Mouse (Mus musculus): ENCODE data around the gene Idh2.

The Idh2 gene

GRCm38 (mm10) chr7:80123115-80123514, 7.9 kb upstream of the Idh2 start:
- no peak for DNase-seq (ENCODE audit: low spot score)

DNA sequence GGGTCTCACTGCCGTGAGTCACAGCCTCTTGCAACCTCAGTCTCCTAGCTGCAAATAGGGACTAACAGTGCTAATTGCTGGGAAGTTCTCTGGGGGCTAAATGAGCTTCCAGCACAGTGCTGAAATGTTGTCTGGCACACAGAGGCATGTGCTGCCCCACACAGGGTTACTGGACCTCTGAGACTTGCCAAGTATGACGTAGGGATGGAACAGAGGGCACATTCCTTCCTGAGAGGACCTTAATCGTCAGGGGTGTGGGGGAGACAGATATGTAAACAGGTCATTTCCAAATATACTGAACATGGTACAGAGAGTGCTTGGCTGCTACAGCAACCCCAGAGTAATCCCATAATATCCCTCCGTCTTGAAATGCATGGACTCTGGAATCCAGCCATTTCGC, 5.9 kb upstream of the Idh2 start:
- no peak for DNase-seq (ENCODE audit: low spot score)

- no peak for DNase-seq (ENCODE audit: low spot score)
These were observed 4.0 kb upstream of the Idh2 start for GRCm38 (mm10) chr7:80119198-80119597.

- DNase-seq (ENCODE audit: low spot score) = no peak
These were observed 966 bp upstream of the Idh2 start for GRCm38 (mm10) chr7:80116158-80116557.

GRCm38 (mm10) chr7:80114451-80115223, 555 bp downstream of the Idh2 start:
- peak; percentile 81 for DNase-seq (ENCODE audit: low spot score)

DNA sequence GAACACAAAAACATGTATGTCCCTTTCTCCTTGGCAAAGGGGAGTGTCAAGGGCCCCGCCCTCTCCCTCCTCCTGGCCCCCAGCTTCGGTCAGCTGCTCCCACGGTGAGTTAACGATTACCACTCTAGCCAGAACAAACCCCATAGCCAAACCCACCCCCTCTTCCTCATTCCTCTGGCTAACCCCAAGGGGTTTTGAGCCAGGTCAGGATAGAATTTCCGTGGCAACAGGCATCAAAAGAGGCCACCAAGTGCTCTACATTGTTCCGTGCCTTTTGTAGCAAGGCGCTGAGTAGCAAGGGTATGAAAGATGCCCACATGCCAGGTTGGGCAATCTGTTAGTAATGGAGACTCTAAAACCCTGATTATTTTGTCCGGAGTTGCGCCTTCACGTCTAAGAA, 1.2 kb downstream of the Idh2 start:
- peak; percentile 30 for DNase-seq (ENCODE audit: low spot score)

DNA sequence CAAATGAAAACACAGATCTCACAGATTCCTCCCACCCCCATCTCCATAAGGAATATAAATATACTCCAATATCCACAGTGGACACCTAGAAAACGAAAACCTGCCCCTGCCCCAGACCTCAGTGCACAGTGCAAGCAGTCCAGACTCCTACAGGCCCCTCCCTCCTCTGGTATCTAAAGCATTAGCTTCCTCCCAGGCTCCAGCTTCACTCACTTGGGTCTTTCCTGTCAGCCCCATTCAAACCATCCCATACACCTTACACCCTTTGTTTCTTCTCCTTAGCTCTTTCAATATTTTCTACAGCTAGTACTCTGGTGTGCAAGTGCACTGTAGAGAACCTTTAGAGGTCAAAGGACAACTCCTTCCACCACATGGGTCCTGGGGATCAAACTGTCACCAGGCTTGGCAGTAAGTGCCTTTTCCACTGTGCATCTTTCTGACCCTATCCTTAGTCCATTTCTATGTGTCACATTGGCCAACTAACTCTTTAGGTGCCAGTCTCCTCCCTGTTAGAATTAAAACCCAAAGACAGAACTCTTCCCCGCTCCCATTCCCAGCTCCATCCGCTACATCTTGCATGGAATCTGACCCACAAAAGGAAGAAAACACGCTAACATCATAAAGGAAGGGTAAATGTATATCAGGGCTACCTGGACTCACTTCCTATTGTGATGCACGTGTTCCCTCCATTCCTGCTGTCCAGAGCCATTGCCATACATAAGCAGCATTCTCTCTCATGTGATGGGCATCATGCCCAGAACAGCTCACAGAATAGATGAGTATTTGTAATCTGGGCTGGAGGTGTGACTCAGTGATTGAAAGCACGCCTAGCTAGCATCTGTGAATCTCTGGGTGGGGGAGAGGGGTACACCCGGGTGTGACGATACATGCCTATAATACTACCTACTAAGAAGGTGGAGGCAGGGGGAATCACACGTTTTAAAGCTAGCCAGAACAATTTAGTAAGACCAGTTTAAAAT, 3.8 kb downstream of the Idh2 start:
- no peak for DNase-seq (ENCODE audit: low spot score)

DNA sequence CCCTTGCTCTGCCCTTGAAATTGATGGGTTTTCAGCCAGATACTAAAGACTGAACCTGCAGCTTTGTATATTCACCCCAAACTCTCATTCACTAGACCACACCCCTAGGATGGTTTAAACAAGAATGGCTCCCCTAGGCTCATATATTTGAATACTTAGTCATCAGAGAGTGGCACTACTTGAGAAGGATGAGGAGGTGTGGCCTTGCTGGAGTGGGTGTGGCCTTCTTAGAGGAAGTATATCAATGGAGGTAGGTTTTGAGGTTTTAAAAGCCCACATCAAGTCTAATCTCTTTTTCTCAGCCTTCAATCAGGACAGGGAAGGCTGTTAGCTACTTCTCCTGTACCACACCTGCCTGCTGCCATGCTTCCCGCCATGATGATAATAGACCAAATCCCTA, 8.8 kb downstream of the Idh2 start:
- no peak for DNase-seq (ENCODE audit: low spot score)

GRCm38 (mm10) chr7:80105637-80106390, 9.4 kb downstream of the Idh2 start:
- no peak for DNase-seq (ENCODE audit: low spot score)

- DNase-seq (ENCODE audit: low spot score) = no peak
These were observed 11.9 kb downstream of the Idh2 start for GRCm38 (mm10) chr7:80103335-80103734.

- DNase-seq (ENCODE audit: low spot score) = no peak
These were observed 16.7 kb downstream of the Idh2 start for GRCm38 (mm10) chr7:80098389-80098976.

DNA sequence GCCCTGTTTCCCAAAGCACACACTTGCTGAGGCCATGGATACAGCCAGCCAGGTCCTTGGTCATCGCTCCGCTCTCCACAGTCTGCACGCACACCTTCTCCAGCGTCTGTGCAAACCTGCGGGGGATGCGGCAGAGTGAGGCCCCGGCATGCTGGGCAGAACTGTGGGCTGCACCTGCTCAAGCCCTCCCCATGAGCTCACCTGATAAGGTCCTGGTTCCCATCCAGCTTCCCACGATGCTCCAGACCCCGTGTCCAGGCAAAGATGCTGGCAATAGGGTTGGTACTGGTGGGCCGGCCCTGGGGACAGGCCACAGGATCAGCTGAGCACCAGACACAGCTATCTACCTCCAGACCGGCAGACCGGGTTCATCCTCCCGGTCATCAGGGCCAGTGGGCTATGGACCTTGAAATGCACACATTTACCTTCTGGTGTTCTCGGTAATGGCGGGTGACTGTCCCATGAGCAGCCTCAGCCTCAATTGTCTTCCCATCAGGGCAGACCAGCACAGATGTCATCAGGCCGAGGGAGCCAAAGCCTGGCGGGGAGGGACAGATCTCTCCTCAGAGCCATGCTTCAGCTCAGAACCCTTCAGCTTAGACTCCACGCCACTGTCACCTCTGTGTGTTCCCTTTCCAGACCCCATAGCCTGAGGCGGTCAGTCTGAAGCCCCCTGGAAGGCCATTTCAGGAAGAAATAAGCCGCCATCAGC, 19.4 kb downstream of the Idh2 start:
- DNase-seq (ENCODE audit: low spot score) = no peak

GRCm38 (mm10) chr7:80094481-80094880, 20.7 kb downstream of the Idh2 start:
- DNase-seq (ENCODE audit: low spot score) = no peak

- no peak for DNase-seq (ENCODE audit: low spot score)
These were observed 22.7 kb downstream of the Idh2 start for GRCm38 (mm10) chr7:80092351-80093046.

GRCm38 (mm10) chr7:80091866-80092210, 23.4 kb downstream of the Idh2 start:
- no peak for DNase-seq (ENCODE audit: low spot score)

GRCm38 (mm10) chr7:80091004-80091865, 24.0 kb downstream of the Idh2 start:
- DNase-seq (ENCODE audit: low spot score) = no peak

DNA sequence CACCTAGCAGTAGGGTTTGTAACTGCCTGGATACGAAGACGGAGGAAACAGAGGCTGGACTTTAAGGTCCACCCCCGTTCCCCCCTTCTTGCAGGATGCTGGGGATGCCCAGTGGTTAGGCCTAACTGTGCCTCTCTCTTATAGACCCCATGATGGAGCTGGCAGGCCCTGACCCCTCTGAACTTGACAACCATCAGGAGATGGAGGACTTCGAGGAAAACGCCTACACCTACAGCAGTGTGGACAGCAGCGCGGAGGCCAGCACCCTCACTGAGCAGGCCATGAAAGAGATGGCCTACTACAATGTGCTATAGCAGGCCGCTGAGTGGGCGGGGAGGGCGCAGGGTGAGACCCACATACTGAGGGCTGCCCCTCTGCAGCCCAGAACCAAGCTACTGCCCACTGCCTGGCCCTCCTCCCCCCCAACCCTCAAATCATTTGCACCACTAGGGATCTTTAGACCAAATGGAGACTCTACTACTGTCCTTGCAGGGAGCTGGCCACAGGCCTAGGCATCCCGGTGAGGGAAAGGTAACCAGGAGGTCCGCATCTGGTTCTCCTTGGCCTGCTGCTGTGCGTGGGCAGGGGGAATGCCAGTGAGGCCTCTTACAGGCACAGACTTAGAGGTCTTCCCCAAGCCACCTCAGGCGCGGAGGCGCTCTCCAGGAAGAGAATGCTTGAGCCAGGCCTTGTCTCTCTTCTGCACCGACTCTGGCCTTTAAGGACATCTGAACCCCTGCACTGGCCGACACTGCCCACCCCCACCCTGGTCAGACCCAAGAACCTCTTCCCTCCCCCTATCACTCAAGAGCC, 24.8 kb downstream of the Idh2 start:
- DNase-seq (ENCODE audit: low spot score) = no peak

- DNase-seq (ENCODE audit: low spot score) = no peak
These were observed 27.0 kb downstream of the Idh2 start for GRCm38 (mm10) chr7:80088191-80088590.

All from embryo, embryonic 10 days (tissue).